Mouse (Mus musculus) urinary bladder, adult 18-20 months (tissue): ENCODE measurements around the gene Wdr5.

Source experiments
- DNase-seq, 2 experiments: peaks; one replicate each; pipeline ENCODE4 v3.0.0; 2022; ENCODE audit warnings: low spot score in 2 of 2, mixed read lengths in 2 of 2

Wdr5 gene

GRCm38 (mm10) chr2:27514639-27515328 lies at the start of gene Wdr5:
TSS of gene Wdr5 (plus strand) at chr2:27515157.
- peak; percentile 96 to 100 for DNase-seq

- no peak for DNase-seq
Measured at GRCm38 (mm10) chr2:27469292-27469990, 45.5 kb upstream of the Wdr5 start.

- DNase-seq, result no peak
Measured at GRCm38 (mm10) chr2:27469991-27470355, 45.0 kb upstream of the Wdr5 start.

GRCm38 (mm10) chr2:27470535-27470934 lies 44.4 kb upstream of the Wdr5 start:
- no peak for DNase-seq

DNA sequence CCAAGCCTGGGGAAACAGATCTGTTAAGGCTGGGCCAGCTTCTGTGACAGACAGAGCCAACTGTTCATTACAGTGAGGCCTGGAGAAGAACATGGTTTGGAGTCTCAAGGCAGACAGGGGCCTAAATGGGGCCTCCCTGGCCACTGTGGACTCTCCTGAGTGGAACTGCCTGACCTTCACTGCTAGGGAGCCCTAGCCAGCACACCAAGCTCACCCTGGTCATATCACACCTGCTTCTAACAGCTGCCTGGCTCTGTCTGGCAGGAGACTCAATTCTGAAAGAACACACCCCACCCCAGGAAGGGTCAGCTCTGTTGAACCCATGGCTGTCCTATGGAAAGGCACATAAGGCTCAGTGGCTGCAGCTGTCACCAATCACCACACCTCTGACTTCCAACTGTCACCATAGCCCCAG lies 43.8 kb upstream of the Wdr5 start:
- no peak for DNase-seq

- no peak for DNase-seq
Measured at GRCm38 (mm10) chr2:27473061-27473765, 41.7 kb upstream of the Wdr5 start.

GRCm38 (mm10) chr2:27473911-27474310 lies 41.0 kb upstream of the Wdr5 start:
- DNase-seq, result no peak

DNA sequence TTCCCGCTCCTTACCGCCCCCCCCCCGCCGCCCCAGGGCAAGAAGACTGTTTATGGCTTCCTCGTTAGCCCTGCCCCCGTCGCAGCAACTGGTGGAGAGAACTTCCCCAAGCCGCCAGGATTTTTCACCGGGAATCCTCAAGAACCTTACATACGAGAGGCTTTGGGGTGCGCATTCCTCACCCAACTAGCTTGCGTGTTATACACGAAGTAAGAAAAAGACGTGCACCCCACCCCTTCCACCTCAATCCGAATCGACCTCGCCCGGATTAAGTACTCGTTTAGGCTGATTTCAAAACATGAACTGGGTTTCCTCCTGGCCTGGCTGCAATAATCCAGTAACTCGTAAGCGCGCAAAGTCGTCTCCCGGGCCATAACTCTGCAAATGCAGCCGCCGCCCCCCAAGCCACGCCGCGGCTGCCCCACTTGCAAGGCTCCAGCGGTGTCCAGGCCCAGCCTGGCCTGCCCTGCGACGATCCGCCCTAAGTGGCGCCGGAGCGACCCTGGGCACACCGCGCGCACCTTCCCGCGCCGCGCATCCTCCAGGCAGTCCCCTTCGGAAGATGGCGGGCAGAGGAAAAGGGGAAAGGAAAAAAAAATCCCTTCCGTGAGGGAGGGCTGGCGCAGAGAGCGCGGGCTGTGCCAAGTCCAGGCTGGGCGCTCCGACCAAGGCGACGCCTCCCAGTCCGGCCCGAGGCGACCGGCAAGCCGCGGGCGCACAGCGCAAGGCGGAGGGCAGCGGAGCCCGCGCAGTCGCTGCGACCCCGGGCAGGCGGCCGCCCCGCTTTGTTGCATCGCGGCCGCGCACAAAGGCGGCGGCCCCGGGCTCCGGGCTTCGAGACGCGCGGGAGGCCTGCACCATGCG lies 40.1 kb upstream of the Wdr5 start:
- peak; percentile 20 to 71 for DNase-seq

- peak; percentile 82 to 90 for DNase-seq
Measured at GRCm38 (mm10) chr2:27475495-27476302, 39.3 kb upstream of the Wdr5 start.

GRCm38 (mm10) chr2:27476303-27477192 lies 38.4 kb upstream of the Wdr5 start:
- DNase-seq, result no peak

DNA sequence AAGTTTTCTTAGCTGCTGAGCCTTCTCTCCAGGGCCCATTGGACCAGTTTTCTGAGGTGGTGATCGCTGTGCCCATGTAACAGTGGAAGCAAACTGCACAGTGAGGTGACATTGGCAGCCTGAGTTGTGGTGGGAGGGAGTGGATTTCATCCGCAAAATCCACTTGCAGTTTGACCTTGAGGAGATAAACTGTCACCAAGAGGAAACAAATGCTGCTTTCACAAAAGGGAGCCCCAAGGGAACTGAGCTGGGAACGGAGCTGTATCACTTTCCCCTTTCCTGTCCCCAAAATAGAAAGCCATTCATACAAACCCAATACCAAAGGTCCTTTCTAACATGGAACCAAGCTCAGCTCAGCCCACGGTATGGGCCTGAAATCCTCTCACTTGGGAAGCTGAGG lies 35.1 kb upstream of the Wdr5 start:
- no peak for DNase-seq

GRCm38 (mm10) chr2:27480367-27480766 lies 34.6 kb upstream of the Wdr5 start:
- no peak for DNase-seq

DNA sequence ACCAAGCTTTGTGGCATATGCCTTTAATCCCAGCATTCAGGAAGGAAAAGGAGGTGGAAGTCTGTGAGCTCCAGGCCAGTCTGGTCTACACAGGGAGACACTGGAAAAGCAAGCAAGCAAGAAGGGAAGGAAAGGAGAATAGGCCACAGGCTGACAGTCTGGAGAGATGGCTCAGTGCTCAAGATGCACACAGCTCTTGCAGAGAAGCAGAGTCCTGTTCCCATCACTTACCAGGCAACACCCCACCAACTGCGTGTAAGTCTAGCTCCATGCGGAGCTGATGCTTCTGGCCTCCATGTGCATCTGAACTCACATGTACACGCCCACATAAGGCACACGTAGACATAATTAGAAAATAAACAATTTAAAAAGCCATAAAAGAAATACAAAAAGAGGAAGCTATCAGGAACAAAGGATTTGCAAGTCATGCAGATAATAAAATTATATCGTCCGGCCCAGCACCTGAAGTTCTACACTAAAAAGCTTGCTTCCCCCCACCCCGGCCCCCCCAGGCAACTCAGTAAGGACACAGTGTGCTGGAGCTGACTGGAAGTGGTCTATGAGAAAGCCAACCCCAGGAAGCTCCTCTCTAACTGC lies 32.6 kb upstream of the Wdr5 start:
- no peak for DNase-seq

- no peak for DNase-seq
Measured at GRCm38 (mm10) chr2:27486725-27487124, 28.2 kb upstream of the Wdr5 start.

GRCm38 (mm10) chr2:27487336-27488049 lies 27.5 kb upstream of the Wdr5 start:
- DNase-seq, result no peak

- DNase-seq, result no peak
Measured at GRCm38 (mm10) chr2:27488362-27488761, 26.6 kb upstream of the Wdr5 start.

- no peak for DNase-seq
Measured at GRCm38 (mm10) chr2:27490939-27491338, 24.0 kb upstream of the Wdr5 start.

- no peak for DNase-seq
Measured at GRCm38 (mm10) chr2:27493971-27494370, 21.0 kb upstream of the Wdr5 start.
